Mouse (Mus musculus) thymus, postnatal 36 days (tissue): ENCODE data around the gene B3gntl1.
A peak's percentile ranks its signal among the peaks of the same experiment; 100 is the strongest.

Experiments
- DNase-seq, 2 experiments: peaks; one replicate each; pipeline ENCODE4 v3.0.0; 2022; ENCODE audit warnings: mixed read lengths in 2 of 2

B3gntl1 gene

DNA sequence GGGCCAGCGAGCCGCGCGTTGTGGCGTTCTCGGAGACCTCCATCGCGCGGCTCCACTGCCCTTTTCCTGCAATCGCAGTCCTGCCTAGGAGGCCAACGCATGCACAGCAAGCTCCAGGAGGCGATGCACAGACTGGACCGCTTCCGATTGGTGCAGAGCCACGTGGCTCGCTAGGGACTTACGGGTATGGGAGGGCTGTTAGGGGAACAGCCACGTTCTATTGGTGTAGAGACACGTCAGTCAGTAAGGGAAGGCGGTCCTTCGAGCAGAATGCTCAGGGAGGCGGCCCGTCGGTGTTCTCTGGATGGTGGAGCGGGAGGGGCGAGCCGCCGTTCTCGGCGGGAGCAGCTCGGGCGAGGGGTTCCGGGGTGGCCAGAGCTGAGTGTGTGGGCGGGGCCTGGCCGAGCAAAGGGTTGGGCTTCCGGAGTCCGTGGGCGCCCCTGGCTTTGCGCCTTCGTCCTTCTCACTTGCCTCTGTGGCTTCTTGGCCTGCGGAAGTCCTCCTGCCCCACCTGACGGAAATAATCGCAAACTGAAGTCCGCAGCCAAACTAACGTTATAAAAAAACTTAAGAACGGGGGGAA lies at the start of gene B3gntl1:
TSS of gene B3gntl1 (minus strand) at position 164 of the 583 bp plus-strand sequence.
- peak; percentile 98 to 99 for DNase-seq

DNA sequence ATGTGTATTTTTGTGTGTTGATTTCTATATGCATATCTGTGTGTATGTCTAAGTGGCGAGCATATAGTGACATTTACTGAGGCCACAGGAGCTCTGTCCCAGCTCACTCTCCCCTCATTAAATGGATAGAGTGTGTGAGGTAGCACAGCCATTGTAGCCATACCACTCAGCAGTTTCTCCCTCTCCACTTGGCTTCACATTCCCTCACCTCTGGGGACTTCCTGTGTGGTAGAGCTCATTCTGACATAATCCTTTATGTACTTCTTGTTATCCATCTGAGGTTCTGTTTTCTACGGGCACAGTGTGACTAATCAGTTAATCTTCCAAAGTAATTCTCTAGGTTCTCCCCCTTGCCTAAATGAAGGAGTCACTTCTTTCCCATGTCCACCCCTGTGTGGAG lies 49.5 kb upstream of the B3gntl1 start:
- no peak for DNase-seq

DNA sequence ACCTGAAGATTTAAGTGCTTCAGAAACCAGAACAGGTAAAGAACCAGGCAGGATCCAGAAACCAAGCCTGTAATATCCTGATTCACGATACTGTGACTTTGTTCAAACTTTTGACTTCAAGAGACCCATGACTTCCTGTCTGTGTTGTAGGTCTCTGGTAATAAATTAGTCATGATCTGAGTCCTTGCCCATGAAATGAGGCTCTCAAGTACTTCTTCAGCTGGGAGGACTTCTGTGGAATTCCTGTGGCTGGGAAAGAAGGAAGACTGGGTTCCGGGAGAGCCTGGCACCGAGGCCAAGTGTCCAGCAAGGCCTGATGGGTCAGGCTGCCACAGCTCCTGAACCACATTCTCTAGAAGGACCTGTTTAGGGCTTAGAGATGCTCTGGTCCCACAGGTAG lies 47.8 kb upstream of the B3gntl1 start:
- DNase-seq, result no peak

- DNase-seq, result no peak
Observed at GRCm38 (mm10) chr11:121717724-121718123, 44.8 kb upstream of the B3gntl1 start.

- no peak for DNase-seq
Observed at GRCm38 (mm10) chr11:121714745-121715485, 42.0 kb upstream of the B3gntl1 start.

DNA sequence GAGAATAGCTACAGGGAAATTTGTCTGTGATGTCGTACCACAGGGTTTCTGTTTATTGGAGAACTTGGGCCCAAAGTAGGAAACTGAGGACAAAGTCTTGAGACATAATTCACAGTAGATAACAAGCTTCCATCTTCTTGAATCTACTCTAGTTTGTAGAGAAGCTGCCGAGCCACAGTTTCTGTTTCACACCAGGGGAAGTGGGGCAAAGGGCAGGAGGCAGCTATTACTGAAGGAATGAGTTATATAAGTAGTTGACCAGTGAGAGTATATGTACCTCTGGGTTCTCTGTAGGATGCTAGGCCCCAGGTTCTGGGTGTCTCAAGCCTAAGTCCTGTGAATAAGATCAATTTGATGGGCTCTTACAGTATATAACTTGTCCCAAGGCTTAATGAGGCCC lies 40.6 kb upstream of the B3gntl1 start:
- DNase-seq, result no peak

- no peak for DNase-seq
Observed at GRCm38 (mm10) chr11:121712987-121713386, 40.0 kb upstream of the B3gntl1 start.

GRCm38 (mm10) chr11:121710245-121710644 lies 37.3 kb upstream of the B3gntl1 start:
- DNase-seq, result no peak

DNA sequence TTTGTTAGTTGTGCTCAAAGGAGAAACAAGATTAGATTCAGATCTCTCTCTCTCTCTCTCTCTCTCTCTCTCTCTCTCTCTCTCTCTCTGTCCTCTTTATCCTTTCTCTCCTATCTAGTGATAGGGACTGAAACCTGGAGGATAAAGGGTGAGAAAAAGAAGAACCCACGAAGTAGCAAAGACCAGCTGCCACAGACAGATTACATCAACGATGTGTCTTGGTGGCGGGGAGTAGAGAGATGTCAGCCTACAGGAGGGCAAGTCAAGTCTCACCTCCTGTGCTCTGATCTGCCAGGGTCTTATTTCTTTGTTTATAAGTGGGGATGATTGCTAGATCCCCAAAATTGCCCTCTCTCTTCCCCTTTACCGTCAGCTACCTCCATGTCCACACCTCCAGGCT lies 36.3 kb upstream of the B3gntl1 start:
- no peak for DNase-seq

DNA sequence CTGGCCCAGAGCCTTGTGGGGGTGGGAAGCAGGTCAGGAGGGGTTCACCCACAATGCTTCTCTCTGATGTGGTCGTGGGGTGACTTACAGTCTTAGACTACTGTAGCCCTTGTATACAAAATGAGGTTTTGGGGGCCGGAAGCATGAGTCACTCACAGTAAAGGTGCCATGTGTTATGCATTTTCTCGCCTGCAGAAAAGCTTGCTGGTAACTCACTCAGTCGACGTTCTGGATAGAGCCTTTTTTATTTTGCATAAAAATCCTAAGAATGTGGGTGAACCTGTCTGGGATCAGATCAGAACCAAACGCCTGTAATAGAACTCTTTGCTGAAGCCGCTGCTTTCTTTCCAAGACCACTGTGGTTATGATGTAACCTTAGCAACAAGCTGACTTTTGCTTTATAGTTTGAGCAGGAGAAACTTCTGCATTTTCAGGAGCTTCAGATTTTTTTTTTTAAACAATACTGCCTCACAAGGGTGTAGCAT lies 33.6 kb upstream of the B3gntl1 start:
- DNase-seq, result peak; percentile 76 to 85

- no peak for DNase-seq
Observed at GRCm38 (mm10) chr11:121703619-121704215, 30.8 kb upstream of the B3gntl1 start.

DNA sequence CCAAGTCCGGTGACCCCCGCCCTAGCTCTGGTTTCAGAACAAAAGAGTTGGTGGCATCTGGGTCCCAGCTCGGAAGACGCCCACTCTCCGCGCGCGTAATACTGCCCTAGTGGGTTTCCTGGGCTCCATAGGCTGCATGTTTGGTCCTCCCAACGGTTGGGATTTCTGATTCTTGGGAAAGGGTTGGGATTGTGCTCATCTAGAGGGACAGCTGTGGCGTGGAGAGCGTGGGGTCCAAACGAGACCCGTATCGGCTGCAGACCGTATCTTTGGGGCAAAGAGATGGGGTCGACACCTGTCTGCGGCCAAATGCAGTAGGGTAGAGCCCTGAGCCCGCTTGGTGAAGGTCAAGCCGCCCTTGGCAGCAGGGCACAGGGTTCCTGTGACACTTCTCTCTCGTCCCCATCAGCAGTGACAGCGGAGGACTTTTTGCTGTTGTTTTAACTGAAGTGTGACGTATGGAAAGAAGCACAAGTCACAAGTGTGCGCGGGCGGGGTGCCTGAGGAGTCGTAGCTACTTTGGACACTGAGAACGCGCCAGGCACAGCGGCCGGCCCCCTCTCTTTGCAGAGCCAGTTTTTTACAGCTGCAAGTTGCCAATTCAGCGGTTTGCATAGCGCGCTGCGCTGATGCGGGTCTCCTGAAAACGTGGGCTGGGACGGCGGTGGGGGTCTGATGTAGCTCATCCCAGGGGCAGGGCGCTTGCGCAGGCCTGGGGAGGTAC lies 30.1 kb upstream of the B3gntl1 start:
- peak; percentile 19 to 34 for DNase-seq

- peak; percentile 43 to 45 for DNase-seq
Observed at GRCm38 (mm10) chr11:121702111-121702894, 29.4 kb upstream of the B3gntl1 start.

- no peak for DNase-seq
Observed at GRCm38 (mm10) chr11:121701244-121701643, 28.3 kb upstream of the B3gntl1 start, which contains the start of gene Metrnl. TSS of gene Metrnl (plus strand) at chr11:121701544.

DNA sequence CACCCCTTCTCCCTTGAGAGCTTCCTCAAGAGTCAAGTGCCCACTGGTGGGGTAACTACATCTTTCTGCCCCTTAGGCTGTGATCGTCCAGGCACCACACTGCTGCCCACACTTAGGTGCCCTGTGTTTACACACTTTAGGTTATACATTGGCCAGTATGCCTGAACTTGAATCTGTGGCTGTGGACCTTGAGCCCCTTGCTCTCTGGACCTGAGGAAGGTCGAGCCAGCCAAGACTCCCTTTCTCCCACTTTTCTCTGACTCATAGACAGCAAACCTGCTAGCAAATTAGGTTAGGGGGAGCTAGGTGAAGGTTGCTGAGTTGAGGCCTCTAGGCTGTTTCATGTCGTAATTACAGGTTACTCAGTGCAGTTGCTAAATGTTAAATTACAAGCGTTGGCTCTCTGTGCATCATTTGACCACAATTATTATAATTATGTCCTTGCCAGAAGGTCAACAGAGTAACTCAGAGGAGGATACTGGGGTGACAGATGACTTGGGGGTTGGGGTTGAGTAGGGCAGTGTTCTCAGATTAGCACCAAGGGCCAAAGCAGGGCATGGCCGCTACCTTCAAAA lies 25.5 kb upstream of the B3gntl1 start:
- no peak for DNase-seq

- peak; percentile 40 to 62 for DNase-seq
Observed at GRCm38 (mm10) chr11:121697271-121697670, 24.3 kb upstream of the B3gntl1 start.

GRCm38 (mm10) chr11:121695304-121696064 lies 22.5 kb upstream of the B3gntl1 start:
- no peak for DNase-seq

DNA sequence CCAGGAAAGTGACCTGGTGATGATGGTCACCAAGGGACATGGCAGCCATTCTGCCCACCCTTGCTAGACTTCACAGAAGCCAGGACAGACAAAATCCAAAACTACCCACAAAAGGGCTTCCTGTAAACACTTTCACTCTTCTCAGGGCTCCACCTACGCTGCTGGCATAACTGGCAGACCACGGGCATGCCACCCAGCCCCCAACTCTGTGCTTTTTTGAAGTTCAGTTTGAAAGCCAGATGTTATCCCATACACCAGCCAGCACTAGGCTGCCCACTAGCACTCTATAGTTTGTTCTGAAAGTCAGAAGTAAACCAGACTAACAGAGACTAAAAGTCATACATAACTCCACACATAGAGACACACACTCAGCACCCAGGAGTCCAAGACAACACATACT lies 15.1 kb upstream of the B3gntl1 start:
- DNase-seq, result peak; percentile 34 to 52

GRCm38 (mm10) chr11:121686674-121687073 lies 13.7 kb upstream of the B3gntl1 start:
- DNase-seq, result no peak

DNA sequence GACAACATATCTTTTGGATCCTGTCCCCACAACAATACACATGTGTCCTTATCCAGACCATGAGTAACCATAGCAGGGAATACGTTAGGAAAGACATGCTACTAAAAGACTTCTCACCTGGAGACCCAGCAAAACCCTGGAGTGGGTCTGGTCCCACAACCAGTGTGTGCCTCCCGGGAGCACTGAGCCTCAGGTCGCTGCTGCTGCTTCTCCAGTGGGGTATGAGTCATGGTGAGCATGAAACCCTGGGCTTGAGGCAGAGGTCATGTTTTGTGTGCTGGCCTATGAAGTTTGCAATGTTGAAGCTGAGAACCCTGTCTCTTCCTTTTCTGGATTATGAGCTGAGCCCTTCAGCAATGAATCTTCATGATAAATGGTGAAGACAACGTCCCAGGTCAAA lies 13.1 kb upstream of the B3gntl1 start:
- DNase-seq, result no peak

GRCm38 (mm10) chr11:121685491-121686001 lies 12.6 kb upstream of the B3gntl1 start:
- DNase-seq, result no peak
